Mouse (Mus musculus): ENCODE results near the gene Nudt19.
"Not testable (repeated sequence)": the region's sequence is repeated elsewhere in the genome, so short reads cannot be mapped to it uniquely, and the experiment has no call there.

Nudt19 gene

GRCm38 (mm10) chr7:35556205-35556603 is at the start of gene Nudt19:
TSS of gene Nudt19 (minus strand) at chr7:35556304.
- DNase-seq (ENCODE audit: low read depth, low spot score) = no peak

DNA sequence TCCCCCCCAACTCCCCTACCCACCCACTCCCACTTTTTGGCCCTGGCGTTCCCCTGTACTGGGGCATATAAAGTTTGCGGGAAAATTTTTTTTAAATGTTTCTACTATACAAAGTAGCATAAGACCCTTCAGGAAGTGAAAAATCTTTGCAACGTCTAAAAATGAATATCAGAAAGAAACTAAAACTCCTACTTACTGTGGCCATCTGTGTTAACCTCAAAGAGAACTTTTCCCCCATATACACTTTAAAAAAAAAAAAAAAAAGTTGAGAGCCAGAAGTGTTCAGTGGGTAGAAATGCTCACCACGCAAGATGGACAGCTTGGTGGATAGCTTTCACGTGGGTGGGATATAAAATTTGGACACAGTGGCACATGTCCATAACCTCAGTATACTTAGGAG is 46.7 kb upstream of the Nudt19 start:
- DNase-seq (ENCODE audit: low read depth, low spot score) = no peak

- no peak for DNase-seq (ENCODE audit: low read depth, low spot score)
Observed at GRCm38 (mm10) chr7:35601106-35601505, 45.0 kb upstream of the Nudt19 start.

GRCm38 (mm10) chr7:35600031-35600430 is 43.9 kb upstream of the Nudt19 start:
- no peak for DNase-seq (ENCODE audit: low read depth, low spot score)

- no peak for DNase-seq (ENCODE audit: low read depth, low spot score)
Observed at GRCm38 (mm10) chr7:35599492-35599891, 43.4 kb upstream of the Nudt19 start.

GRCm38 (mm10) chr7:35594311-35594710 is 38.2 kb upstream of the Nudt19 start:
- no peak for DNase-seq (ENCODE audit: low read depth, low spot score)

GRCm38 (mm10) chr7:35590731-35591191 is 34.7 kb upstream of the Nudt19 start:
- no peak for DNase-seq (ENCODE audit: low read depth, low spot score)

DNA sequence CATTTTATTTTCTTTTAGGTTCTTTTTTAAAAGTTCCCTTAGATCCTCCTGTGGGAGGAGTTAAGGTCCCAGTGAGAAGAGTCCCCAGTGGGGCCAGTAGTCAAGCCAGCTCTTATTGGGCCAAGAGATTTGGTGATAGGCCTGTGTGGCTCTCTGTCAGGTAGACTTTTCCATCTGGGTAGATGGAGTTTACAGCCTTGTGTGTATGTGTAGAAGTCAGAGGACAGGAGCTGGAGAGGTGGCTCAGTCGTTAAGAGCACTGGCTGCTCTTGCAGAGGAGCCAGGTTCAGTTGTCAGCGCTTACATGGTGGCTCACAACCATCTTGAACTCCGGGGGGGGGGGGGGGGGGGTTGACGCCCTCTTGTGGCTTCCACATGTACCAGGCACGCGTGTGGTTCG is 33.4 kb upstream of the Nudt19 start:
- DNase-seq (ENCODE audit: low read depth, low spot score) = no peak

DNA sequence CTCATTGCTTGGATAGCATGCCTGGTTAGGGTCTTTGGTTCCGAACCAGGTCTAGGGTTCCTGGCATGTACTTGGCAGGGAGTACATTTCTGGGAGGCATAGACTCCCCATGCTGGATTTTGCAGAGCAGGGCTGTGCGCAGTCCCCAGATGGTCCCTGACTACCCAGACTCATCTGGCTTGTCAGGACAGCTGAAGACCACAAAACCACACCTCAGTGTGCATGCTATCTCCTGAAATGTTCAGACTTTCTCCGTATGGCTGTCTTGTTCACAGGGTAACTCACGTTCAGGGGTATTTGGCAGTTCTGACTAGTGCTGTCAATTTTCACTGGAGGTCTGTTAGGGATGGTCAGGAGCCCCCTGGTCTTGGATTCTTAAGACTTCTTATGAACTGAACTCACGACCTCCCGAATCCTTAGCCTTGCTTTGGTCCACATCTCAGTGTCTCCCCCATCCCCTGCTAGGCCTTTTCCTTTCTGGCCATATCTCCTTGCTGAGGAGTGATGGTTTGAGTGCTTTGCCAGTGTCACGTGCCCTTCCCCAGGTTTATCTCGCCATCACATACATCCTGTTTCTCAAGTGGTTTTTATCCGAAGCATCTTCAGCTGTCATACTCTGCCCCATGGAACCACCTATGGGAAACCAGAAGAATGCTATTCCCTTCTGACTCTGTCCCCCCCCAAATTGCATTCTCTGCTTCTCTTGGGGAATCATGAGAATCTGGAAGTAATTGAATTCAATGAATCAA is 32.8 kb upstream of the Nudt19 start:
- DNase-seq (ENCODE audit: low read depth, low spot score) = no peak

DNA sequence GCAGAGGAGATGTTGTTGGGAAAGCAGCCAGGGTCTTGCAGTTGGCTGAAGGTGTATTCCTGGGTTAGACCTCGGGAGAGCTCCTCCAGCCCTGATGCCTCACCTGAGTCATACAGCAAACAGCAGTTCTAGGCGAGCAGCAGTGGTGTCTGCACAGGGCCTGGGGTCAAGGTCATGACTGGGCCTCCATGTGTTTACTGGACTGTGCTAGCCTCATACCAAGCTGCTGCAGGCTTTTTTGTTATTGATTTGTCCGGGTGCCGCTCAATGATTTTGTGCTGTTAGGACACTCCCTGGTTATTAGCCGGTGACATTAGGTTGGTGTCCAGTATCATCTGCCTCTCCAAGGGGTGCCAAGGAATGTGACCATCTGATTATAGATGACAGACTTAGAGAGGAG is 31.6 kb upstream of the Nudt19 start:
- no peak for DNase-seq (ENCODE audit: low read depth, low spot score)

DNA sequence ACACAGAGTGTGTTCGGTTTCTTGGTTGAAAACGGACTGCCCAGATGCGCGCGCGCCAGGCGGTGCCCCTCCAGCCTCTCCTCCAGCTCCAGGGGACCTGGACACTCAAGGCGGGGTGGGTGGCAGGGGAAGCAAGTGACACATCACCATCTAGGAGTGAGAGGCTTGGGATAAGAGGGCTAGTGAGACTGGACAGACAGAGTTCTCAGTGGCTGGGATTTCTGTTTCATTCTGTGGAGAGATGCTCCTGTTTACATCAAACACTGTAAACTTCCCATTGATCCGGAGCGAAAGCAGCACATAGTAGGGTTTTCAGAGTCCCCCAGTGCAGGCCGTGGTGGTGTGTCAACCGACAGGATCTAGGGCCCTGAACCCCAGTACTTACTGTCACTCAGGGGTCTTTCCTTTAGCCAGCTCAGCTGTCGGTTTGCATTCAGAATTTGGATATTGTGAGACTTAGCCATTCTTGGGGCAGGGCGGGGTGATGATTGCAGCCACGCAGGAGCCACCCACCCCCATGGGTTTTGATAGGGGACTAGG is 30.9 kb upstream of the Nudt19 start:
- no peak for DNase-seq (ENCODE audit: low read depth, low spot score)

DNA sequence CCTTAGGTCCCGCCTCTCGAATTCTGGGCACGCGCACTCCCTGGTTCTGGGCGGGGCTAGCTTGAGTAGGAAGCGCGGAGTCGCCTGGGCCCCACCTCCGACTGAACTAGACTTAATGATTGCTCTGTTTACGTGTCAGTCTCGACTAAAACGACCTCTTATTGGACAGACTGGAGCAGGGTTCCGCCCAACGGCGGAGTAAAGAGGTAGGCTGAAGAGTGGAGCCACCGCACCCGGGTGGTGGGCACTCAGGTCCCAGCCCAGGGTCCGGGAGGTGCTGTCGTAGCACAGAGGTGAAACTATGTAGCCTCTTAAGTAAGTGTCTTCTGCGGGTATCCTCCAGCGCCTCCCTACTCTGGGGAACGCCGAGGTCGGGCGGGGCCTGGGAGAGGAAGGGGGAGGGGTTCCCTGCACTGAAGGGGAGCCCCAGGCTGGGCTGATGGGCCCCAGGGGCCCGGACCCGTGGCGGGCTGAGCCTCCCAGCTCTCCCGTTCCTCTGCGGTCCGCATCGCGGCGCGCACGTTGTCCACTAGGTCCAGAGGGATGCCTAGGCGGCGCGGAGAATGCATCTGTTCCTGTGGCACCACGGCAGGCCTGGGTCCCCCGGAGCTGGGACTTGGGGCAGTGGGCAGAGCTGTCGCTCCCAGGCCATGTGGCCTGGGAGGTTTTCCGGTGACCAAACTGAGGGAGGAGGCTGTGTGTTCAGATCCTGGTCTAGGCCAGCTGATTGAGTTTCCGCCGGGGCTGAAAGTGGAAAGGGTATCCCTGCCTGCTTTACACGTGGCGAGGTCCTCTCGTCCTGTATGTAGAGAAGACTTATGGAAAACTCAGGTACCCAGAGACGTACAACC is 30.2 kb upstream of the Nudt19 start, which contains the start of gene Ankrd27:
Gene Ankrd27, plus strand, starts transcription at position 190 of the 851 bp plus-strand sequence.
- DNase-seq (ENCODE audit: low read depth, low spot score) = peak; percentile 93

GRCm38 (mm10) chr7:35585191-35586054 is 29.3 kb upstream of the Nudt19 start, which contains the start of gene Rgs9bp:
TSS of gene Rgs9bp (minus strand) at chr7:35585582.
- peak; percentile 69 for DNase-seq (ENCODE audit: low read depth, low spot score)

DNA sequence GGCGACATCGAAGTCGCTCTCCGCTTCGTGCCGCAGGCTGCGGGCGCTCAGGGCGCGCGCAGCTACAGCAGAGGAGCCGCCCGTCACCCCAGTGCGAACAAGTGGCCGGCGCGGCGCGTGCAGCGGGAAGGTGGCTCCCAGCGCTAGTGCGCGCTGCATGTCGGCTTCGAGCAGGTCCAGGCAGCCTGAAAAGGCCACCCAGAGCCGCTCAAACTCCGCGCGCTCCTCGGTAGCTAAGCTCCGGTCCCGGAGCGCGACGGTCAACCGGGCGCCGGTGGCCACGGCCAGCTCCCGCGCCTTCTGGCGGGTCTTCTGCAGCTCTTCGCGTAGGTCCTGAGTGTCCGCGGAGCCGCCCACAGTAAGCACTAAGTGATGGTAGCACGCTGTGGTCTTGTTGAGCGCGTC is 28.7 kb upstream of the Nudt19 start:
- DNase-seq (ENCODE audit: low read depth, low spot score) = no peak

DNA sequence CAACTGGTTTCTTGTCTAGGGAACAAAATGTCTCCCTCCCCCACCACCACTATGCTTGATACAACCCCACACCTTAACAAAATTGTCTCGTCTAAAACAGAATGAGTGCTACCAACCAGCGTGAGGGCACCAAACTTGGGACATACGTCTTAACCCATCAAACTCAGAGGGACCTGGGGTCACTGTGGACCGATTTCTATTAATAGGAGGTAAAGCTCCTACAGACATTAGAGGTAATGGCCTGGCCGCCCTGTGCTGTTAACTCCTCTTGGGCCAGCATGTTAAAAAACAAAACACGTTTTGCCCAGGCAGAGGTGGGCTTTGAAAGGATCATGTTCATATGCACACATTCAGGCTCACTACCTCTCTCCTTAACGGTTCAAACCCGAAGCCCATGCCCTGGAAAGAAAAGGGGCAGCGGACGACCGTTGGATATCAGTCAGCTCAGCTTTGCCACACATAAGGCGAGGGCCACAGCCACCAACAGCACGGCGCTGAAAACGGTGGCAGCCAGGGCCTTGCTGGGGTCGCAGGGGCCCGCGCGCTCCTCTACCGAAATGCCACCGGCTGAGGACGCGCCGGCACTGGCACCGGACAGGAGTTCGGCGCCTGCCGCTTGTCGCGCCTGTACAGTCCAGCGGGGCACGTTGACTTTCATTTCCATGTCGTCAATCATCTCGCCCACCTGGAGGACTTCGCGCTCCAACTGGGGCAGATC is 28.1 kb upstream of the Nudt19 start:
- DNase-seq (ENCODE audit: low read depth, low spot score) = no peak

DNA sequence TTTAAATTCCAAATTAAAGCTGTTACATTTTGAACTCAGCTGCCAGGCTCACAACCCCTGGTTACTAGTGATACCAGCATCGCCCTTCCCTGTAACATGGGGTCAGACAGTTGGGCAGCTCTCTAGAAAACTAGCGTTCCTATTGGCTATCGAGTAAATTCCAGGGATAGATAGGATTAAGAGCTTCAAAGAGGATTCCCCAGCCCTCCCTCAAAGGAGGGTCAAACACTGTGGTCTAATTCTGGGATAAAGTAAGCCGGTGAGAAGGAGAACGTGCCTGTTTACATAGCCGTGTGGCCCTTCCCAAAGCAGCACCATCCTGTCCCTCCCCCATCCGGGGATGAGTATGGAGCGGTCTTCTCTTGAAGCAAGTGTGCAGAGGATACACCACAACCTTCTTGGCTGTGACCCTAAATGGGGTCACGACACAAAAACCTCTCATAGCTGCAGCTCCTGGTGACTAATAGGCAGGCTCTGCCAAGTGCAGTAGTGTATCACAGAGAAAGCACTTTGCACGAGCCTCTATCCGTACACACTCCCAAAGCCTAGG is 27.4 kb upstream of the Nudt19 start:
- peak; percentile 95 for DNase-seq (ENCODE audit: low read depth, low spot score)

DNA sequence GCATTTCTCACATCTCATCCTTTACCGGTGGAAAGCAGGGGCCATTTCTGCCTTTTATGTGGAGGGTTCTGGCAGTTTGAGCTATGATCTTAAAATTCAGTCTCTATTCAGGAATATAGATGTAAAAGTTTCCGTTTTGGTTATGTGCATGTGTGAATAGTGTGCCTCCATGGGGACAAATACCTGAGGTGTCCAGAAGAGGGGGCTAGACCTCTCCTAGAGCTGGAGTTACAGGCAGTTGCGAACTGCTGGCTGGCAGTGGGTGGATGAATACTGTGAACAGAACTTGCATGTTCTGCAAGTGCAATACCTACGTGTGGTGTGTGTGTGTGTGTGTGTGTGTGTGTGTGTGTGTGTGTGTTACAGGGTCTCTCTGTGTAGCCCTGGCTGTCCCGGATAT is 26.6 kb upstream of the Nudt19 start:
- no peak for DNase-seq (ENCODE audit: low read depth, low spot score)

DNA sequence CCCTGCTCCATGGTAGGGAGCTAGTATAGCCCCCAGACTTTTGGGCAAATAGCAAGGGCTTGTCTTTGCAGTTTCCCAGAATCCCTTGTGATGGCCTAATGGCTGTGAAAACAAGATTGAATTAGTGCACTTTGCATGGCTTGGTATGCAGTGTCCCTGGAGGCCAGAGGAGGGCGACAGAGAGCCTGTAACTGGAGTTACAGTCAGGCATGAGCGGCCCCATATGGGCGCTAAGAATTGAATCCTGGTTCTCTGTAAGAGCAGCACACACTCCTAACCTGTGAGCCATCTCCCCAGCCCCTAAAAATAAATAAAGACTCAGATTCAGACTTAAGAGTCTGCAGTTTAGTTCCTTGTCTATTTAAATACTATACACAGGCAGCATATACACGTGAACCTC is 23.7 kb upstream of the Nudt19 start:
- no peak for DNase-seq (ENCODE audit: low read depth, low spot score)

DNA sequence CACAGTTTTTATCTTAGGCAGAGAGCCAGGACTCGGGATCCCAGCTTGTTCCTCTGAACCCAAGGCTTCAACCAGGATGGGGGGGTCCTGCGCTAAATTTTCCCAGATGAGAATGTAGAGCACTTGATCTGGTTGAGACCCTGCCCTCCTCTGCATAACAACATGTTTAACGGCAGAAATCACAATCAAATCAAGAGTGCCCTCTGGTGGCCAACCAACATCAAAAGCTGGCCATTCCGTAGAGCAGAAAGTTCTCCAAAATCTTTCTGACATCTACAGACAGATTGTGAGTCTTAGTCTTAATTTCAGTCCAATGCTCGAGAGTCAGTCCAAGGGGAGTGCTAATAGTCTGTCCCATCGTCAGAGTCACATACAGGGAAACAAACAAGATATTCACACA is 14.8 kb upstream of the Nudt19 start:
- not testable (repeated sequence) for DNase-seq (ENCODE audit: low read depth, low spot score)

DNA sequence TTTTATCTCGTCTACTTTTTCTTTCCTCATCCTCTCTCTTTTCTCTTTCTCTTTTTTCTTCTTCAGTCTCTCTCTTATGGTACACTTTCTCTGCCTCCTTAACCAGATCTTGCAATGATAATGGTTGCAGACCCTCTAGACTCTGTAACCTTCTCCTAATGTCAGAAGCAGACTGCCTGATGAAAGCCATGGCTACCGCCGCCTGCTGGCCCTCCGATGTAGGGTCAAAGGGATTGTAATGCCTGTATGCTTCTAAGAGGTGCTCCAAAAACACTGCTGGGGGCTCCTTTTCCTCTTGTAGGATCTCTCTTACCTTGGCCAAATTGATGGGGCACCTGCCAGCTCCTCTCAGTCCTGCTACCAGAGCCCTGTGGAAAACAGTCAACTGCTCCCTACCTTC is 13.6 kb upstream of the Nudt19 start:
- not testable (repeated sequence) for DNase-seq (ENCODE audit: low read depth, low spot score)
